In the genomic region with DNA sequence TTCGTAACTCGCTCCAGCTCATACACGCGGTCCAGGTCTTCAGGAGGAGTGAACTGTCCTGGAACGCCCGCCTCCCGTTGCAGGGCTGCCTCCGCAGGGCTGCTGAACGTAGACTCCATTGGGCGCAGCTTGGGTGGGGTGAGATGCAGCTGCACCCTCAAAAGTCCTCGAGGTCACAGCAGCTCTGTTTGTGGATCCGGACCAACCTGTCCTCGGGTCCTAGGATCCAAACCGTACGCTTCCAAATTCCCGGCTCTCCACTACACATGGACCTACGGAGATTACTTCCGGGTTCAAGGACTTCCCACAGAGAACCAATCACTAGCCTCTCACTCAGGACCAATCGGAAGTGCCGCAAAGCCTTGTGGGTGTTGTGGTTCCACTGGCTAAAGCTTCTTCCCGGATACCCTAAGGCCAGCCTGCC, we compare ENCODE assay signal across 8 mouse cellular contexts. TPM values are rescaled to one million over a fixed set of nuclear protein-coding genes. Genes with fewer than 3 reads are reported as not detected.
DNase-seq lines count a peak whose midpoint lies in the region; ATAC-seq and TF ChIP-seq lines count a peak whose summit lies in the region.

Gene Dph2 (minus strand): TSS at position 295 of the 424 bp plus-strand sequence.

- peak within 1 kb of the TSS; percentile 82 for H3K4me2 ChIP-seq in kidney, embryonic 14.5 days (replicated peaks; ENCODE audit: low read depth, low read length)
- peak within 1 kb of the TSS; percentile 91 for H3K4me2 ChIP-seq in limb, embryonic 15.5 days
- peak within 1 kb of the TSS; percentile 97 for H3K4me2 ChIP-seq in midbrain, postnatal 0 days (ENCODE audit: low read depth, low read length, poor library complexity, severe bottlenecking)

- peak; percentile 84 for ATAC-seq in erythroblast, adult 5-6 weeks (replicated peaks; ENCODE audit: low FRiP score, poor library complexity, severe bottlenecking)
- ATAC-seq in kidney, embryonic 14.5 days (ENCODE audit: low FRiP score, low TSS enrichment), result peak; percentile 77
- ATAC-seq in limb, embryonic 15.5 days (ENCODE audit: insufficient number of reproducible peaks, low FRiP score, low TSS enrichment, low read depth), result peak; percentile 87
- peak; percentile 83 for ATAC-seq in midbrain, postnatal 0 days (ENCODE audit: low FRiP score)

- peak within 1 kb of the TSS; percentile 48; the same call in 1 of the 2 replicates for H3K9ac ChIP-seq in kidney, embryonic 14.5 days (ENCODE audit: low read depth, low read length)
- H3K9ac ChIP-seq in limb, embryonic 15.5 days, result peak within 1 kb of the TSS; percentile 47; the same call in 1 of the 2 replicates
- peak within 1 kb of the TSS; percentile 59 for H3K9ac ChIP-seq in midbrain, postnatal 0 days (replicated peaks; ENCODE audit: low read length, poor library complexity, severe bottlenecking)

- H3K4me3 ChIP-seq in heart, embryonic 10.5 days, result peak within 1 kb of the TSS; percentile 71
- peak within 1 kb of the TSS; percentile 73 for H3K4me3 ChIP-seq in kidney, embryonic 14.5 days (ENCODE audit: low read length)
- H3K4me3 ChIP-seq in limb, embryonic 15.5 days, result peak within 1 kb of the TSS; percentile 81
- peak within 1 kb of the TSS; percentile 68 for H3K4me3 ChIP-seq in midbrain, postnatal 0 days (ENCODE audit: low read depth, low read length)

- no peaks in the 10 kb centered on the region for H3K27me3 ChIP-seq in heart, embryonic 10.5 days (ENCODE audit: insufficient read depth, poor library complexity, severe bottlenecking)
- no peaks in the 10 kb centered on the region for H3K27me3 ChIP-seq in kidney, embryonic 14.5 days (ENCODE audit: control insufficient read depth, insufficient read depth, low read length)
- H3K27me3 ChIP-seq in limb, embryonic 15.5 days, result no peaks in the 10 kb centered on the region
- no peaks in the 10 kb centered on the region for H3K27me3 ChIP-seq in midbrain, postnatal 0 days (ENCODE audit: insufficient read depth, low read length)

- H3K36me3 ChIP-seq in heart, embryonic 10.5 days, result peaks cover 48% of the 10 kb centered on the region
- peaks cover 29% of the 10 kb centered on the region for H3K36me3 ChIP-seq in kidney, embryonic 14.5 days (ENCODE audit: control insufficient read depth, insufficient read depth, low read length)
- peaks cover 39% of the 10 kb centered on the region for H3K36me3 ChIP-seq in limb, embryonic 15.5 days
- peaks cover 29% of the 10 kb centered on the region for H3K36me3 ChIP-seq in midbrain, postnatal 0 days (ENCODE audit: insufficient read depth, low read length)

- TF ChIP-seq CTCF in midbrain, postnatal 0 days (IDR thresholded peaks at IDR 0.05), result no peak

- peak; percentile 88 for DNase-seq in CD4-positive helper T cell, adult 2 months (ENCODE audit: low read depth, low spot score)
- DNase-seq in brain, adult 2 months (ENCODE audit: low read depth, low spot score), result peak; percentile 98
- DNase-seq in heart, embryonic 10.5 days (ENCODE audit: low spot score), result peak; percentile 96
- DNase-seq in midbrain, postnatal 0 days (ENCODE audit: low spot score), result peak; percentile 96
- DNase-seq in spleen, postnatal 4 days (ENCODE audit: low spot score in 2 of 2), result peak; percentile 70 to 78

- H3K27ac ChIP-seq in heart, embryonic 10.5 days, result peak within 1 kb of the TSS; percentile 19; the same call in 1 of the 2 replicates
- no peak within 1 kb of the TSS for H3K27ac ChIP-seq in kidney, embryonic 14.5 days (ENCODE audit: low read depth, low read length)
- H3K27ac ChIP-seq in limb, embryonic 15.5 days, result no peak within 1 kb of the TSS
- H3K27ac ChIP-seq in midbrain, postnatal 0 days (ENCODE audit: low read depth, low read length), result no peak within 1 kb of the TSS

- WGBS in heart, embryonic 10.5 days, result under 1% methylated on average over 21 of the region's 21 CpGs
- 1% methylated on average over 21 of the region's 21 CpGs for WGBS in kidney, embryonic 14.5 days
- under 1% methylated on average over 21 of the region's 21 CpGs for WGBS in limb, embryonic 15.5 days
- WGBS in midbrain, postnatal 0 days, result 0% methylated on average over 21 of the region's 21 CpGs

- H3K4me1 ChIP-seq in heart, embryonic 10.5 days, result peaks cover 19% of the 10 kb centered on the region
- H3K4me1 ChIP-seq in kidney, embryonic 14.5 days (ENCODE audit: control insufficient read depth, insufficient read depth, low read length), result peaks cover 6% of the 10 kb centered on the region; the same call in 1 of the 2 replicates
- H3K4me1 ChIP-seq in limb, embryonic 15.5 days, result peaks cover 20% of the 10 kb centered on the region
- H3K4me1 ChIP-seq in midbrain, postnatal 0 days (ENCODE audit: insufficient read depth, low read length), result peaks cover 6% of the 10 kb centered on the region; the same call in 1 of the 2 replicates

- no peaks in the 10 kb centered on the region for H3K9me3 ChIP-seq in heart, embryonic 10.5 days
- no peaks in the 10 kb centered on the region for H3K9me3 ChIP-seq in kidney, embryonic 14.5 days (ENCODE audit: control insufficient read depth, low read length)
- no peaks in the 10 kb centered on the region for H3K9me3 ChIP-seq in limb, embryonic 15.5 days
- H3K9me3 ChIP-seq in midbrain, postnatal 0 days (ENCODE audit: low read length), result no peaks in the 10 kb centered on the region

RNA-seq across cellular contexts. Expression of gene Dph2, which starts in this region (rescaled TPM):
- total RNA-seq in erythroblast, adult 5-6 weeks (2015; ENCODE audit: low replicate concordance), result 0.96 and 2.9 TPM in 2 replicates
- 0.51 and 1.5 TPM in 2 replicates for total RNA-seq in erythroblast, adult 5-6 weeks (2017; ENCODE audit: low replicate concordance)
- 17.5 and 19.6 TPM in 2 replicates for polyA plus RNA-seq in heart, embryonic 10.5 days (2016; fragmentation: Nextera tagmentation; extraction: Ambion mirVana)
- 19.1 and 22.0 TPM in 2 replicates for polyA plus RNA-seq in kidney, embryonic 14.5 days (2014; fragmentation: Nextera tagmentation; extraction: Ambion mirVana)
- 16.2 and 16.8 TPM in 2 replicates for polyA plus RNA-seq in limb, embryonic 15.5 days (2015; fragmentation: Nextera tagmentation; extraction: Ambion mirVana)
- total RNA-seq in midbrain, postnatal 0 days (2014; rRNA removed), result 13.8 and 23.3 TPM in 2 replicates
- polyA plus RNA-seq in midbrain, postnatal 0 days (2015; fragmentation: Nextera tagmentation; extraction: Ambion mirVana), result 13.3 and 15.9 TPM in 2 replicates
